9 mouse cellular contexts compared by ENCODE assay signal in genomic region chr9:42241021-42241420, GRCm38 (mm10). TPM values are rescaled to one million over a fixed set of nuclear protein-coding genes. Genes with fewer than 3 reads are reported as not detected.
DNase-seq lines count a peak whose midpoint lies in the region; ATAC-seq and TF ChIP-seq lines count a peak whose summit lies in the region.
"Had no signal": no experiment of that assay in that cellular context is flagged by ENCODE, and none has a peak within 500 bp of the region (broad histone marks: within the 10 kb centered on the region; RNA-seq: fewer than 3 reads in every experiment).

No protein-coding gene starts in this region.

- WGBS in forebrain, embryonic 15.5 days = 22% methylated on average over 3 of the region's 3 CpGs
- 82% methylated on average over 3 of the region's 3 CpGs for WGBS in midbrain, embryonic 11.5 days
- 61% methylated on average over 3 of the region's 3 CpGs for WGBS in stomach, postnatal 0 days

- TF ChIP-seq EP300 in stomach, postnatal 0 days (optimal IDR thresholded peaks at IDR 0.05) = no peak

- H3K27me3 ChIP-seq in forebrain, embryonic 15.5 days = no peaks in the 10 kb centered on the region
- no peaks in the 10 kb centered on the region for H3K27me3 ChIP-seq in midbrain, embryonic 11.5 days (ENCODE audit: control insufficient read depth, insufficient read depth, low read length)
- H3K27me3 ChIP-seq in stomach, postnatal 0 days (ENCODE audit: control insufficient read depth, insufficient read depth, low read length) = no peaks in the 10 kb centered on the region

- no peak for TF ChIP-seq CTCF in stomach, postnatal 0 days (IDR thresholded peaks at IDR 0.05; ENCODE audit: low read depth)

- DNase-seq in cerebellum, adult 11-12 months = peak; percentile 49
- peak; percentile 56 for DNase-seq in brain, adult 2 months (ENCODE audit: low read depth, low spot score)
- DNase-seq in midbrain, embryonic 11.5 days (ENCODE audit: low spot score, missing footprints) = no peak
- no peak for DNase-seq in stomach, postnatal 0 days (ENCODE audit: low spot score)
- DNase-seq in frontal cortex, postnatal 10 days (ENCODE audit: low spot score in 2 of 2) = no peak

- H3K27ac ChIP-seq in forebrain, embryonic 15.5 days (replicated peaks) = peak overlapping the region; percentile 73
- no peak overlapping the region for H3K27ac ChIP-seq in midbrain, embryonic 11.5 days (ENCODE audit: low read depth, low read length)
- H3K27ac ChIP-seq in stomach, postnatal 0 days (replicated peaks) = no peak overlapping the region

- peaks cover 14% of the 10 kb centered on the region for H3K4me1 ChIP-seq in forebrain, embryonic 15.5 days
- H3K4me1 ChIP-seq in midbrain, embryonic 11.5 days (ENCODE audit: control insufficient read depth, insufficient read depth, low read length) = peaks cover 5% of the 10 kb centered on the region
- no peaks in the 10 kb centered on the region for H3K4me1 ChIP-seq in stomach, postnatal 0 days (replicated peaks; ENCODE audit: control insufficient read depth, insufficient read depth)

- H3K9me3 ChIP-seq in forebrain, embryonic 15.5 days = no peaks in the 10 kb centered on the region
- H3K9me3 ChIP-seq in midbrain, embryonic 11.5 days (ENCODE audit: control insufficient read depth, low read length) = no peaks in the 10 kb centered on the region
- no peaks in the 10 kb centered on the region for H3K9me3 ChIP-seq in stomach, postnatal 0 days (ENCODE audit: control insufficient read depth, low read length)
- H3K9me3 ChIP-seq: G1E had no signal

- no peak overlapping the region for H3K4me3 ChIP-seq in forebrain, embryonic 15.5 days
- no peak overlapping the region for H3K4me3 ChIP-seq in midbrain, embryonic 11.5 days (ENCODE audit: low read depth, low read length)
- H3K4me3 ChIP-seq in stomach, postnatal 0 days (ENCODE audit: low read depth, low read length) = no peak overlapping the region

- H3K4me2 ChIP-seq in forebrain, embryonic 15.5 days (replicated peaks) = peak overlapping the region; percentile 27; the same call in 1 of the 2 replicates
- H3K4me2 ChIP-seq in midbrain, embryonic 11.5 days = no peak overlapping the region
- no peak overlapping the region for H3K4me2 ChIP-seq in stomach, postnatal 0 days (replicated peaks; ENCODE audit: low read depth)

- ATAC-seq in cerebellum, adult (ENCODE audit: insufficient number of reproducible peaks, low FRiP score, low TSS enrichment) = no peak
- ATAC-seq in forebrain, embryonic 15.5 days (replicated peaks) = peak; percentile 88
- ATAC-seq in midbrain, embryonic 11.5 days (ENCODE audit: low FRiP score) = 0 out of 2 replicates have a peak, but pooled peaks have one; percentile 33
- ATAC-seq in stomach, postnatal 0 days (ENCODE audit: low FRiP score, low TSS enrichment) = no peak
- ATAC-seq in erythroid progenitor cell, adult 5-6 weeks (replicated peaks; ENCODE audit: low FRiP score, poor library complexity, severe bottlenecking) = no peak

- no peaks in the 10 kb centered on the region for H3K36me3 ChIP-seq in forebrain, embryonic 15.5 days
- no peaks in the 10 kb centered on the region for H3K36me3 ChIP-seq in midbrain, embryonic 11.5 days (ENCODE audit: control insufficient read depth, insufficient read depth, low read length)
- no peaks in the 10 kb centered on the region for H3K36me3 ChIP-seq in stomach, postnatal 0 days (ENCODE audit: control insufficient read depth, insufficient read depth, low read length)
- H3K36me3 ChIP-seq: G1E had no signal

- H3K9ac ChIP-seq in forebrain, embryonic 15.5 days (replicated peaks) = no peak overlapping the region
- no peak overlapping the region for H3K9ac ChIP-seq in midbrain, embryonic 11.5 days (ENCODE audit: low read length)
- no peak overlapping the region for H3K9ac ChIP-seq in stomach, postnatal 0 days (ENCODE audit: low read length)

RNA-seq across cellular contexts. Expression of gene Sc5d, which starts 23.0 kb away (rescaled TPM):
- polyA plus RNA-seq in forebrain, embryonic 15.5 days (2015; fragmentation: Nextera tagmentation; extraction: Ambion mirVana) = 68.1 and 69.8 TPM in 2 replicates
- polyA plus RNA-seq in midbrain, embryonic 11.5 days (2014; fragmentation: Nextera tagmentation; extraction: Ambion mirVana) = 60.0 and 67.2 TPM in 2 replicates
- polyA plus RNA-seq in stomach, postnatal 0 days (2015; fragmentation: Nextera tagmentation; extraction: Ambion mirVana) = 104 and 110 TPM in 2 replicates
- 6.7 and 8.3 TPM in 2 replicates for total RNA-seq in erythroid progenitor cell, adult 5-6 weeks (2015; ENCODE audit: low replicate concordance)
- total RNA-seq in erythroid progenitor cell, adult 5-6 weeks (2017; ENCODE audit: low replicate concordance) = 5.6 and 8.9 TPM in 2 replicates

Comparison
In these comparisons a context has a peak if more than half of its experiments do, and no peak if none do; other contexts are left out.
1. DNase-seq: peak in cerebellum, adult 11-12 months (single experiment) and brain, adult 2 months (single experiment); none in midbrain, embryonic 11.5 days (single experiment), stomach, postnatal 0 days (single experiment) and frontal cortex, postnatal 10 days (0 of 2).
2. ATAC-seq: peak in forebrain, embryonic 15.5 days (single experiment) and midbrain, embryonic 11.5 days (single experiment); none in cerebellum, adult (single experiment), stomach, postnatal 0 days (single experiment) and erythroid progenitor cell, adult 5-6 weeks (single experiment).